In the genomic region with DNA sequence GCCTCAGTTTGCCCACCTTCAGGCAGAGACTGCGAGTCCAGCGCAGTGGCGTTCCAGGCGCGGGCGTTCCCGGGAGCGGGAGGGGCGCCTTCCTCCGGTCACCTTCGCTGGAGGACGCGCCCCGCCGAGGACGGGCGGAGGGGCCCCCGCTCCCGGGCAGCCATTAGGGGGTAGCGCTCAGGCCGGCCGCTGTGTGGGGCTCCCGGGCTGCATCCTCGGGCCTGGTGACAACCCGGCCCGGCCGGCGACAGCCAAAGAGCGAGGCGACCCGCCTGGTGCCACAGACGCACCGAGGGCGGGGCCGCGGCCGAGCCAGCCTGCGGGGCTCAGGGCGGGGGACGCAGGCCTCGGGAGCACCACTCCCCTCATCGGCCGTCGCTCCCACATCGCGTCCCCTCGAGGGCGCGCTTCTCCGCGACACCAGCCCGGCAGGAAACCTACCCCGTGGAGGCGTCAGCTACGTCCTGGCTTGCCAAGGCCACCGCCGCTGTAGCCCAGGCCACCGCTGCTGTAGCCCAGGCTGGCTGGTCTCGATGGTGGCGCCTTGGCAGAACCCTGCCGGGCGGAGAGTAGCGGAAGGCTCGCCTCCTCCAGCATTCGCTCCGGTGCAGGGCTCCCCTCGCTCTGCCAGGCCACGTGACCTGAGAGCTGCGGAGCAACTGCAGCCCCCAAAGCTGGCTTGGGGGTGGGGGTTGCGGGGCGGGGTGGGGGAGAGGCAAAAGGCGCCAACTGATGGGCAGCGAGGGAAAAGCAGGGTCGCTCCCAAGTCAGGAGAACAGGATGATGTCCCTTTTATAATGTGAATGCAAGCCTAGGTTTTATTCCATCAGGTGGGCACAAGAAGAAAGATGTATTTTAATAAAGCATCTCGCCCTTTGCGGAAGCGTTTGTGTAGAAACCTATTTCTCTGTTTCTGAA, we compare ENCODE assay signal across 8 mouse cellular contexts. TPM values are rescaled to one million over a fixed set of nuclear protein-coding genes. Genes with fewer than 3 reads are reported as not detected.
DNase-seq lines count a peak whose midpoint lies in the region; ATAC-seq lines count a peak whose summit lies in the region.

TSS of gene Tmem246 (minus strand) at position 694 of the 918 bp plus-strand sequence.

- intact Hi-C loops in gastrocnemius, postnatal 14 days (cut with DNase I; ENCODE audit: low total_unique reads) = no loop called here

- peak; percentile 32 to 36 for DNase-seq in adrenal gland, postnatal 4 days (ENCODE audit: low spot score in 2 of 2)
- peak; percentile 86 for DNase-seq in embryo, embryonic 11 days
- peak; percentile 73 for DNase-seq in gastrocnemius, postnatal 14 days
- DNase-seq in induced T-regulatory cell, adult 2 months (ENCODE audit: low read depth) = peak; percentile 2
- DNase-seq in left cerebral cortex, adult 9 months (ENCODE audit: low spot score in 2 of 2) = peak; percentile 38 to 63
- peak; percentile 79 for DNase-seq in right cerebral cortex, postnatal 25 days

- peak; percentile 56 for ATAC-seq in megakaryocyte, adult 5-6 weeks (ENCODE audit: poor library complexity, severe bottlenecking)
- no peak for ATAC-seq in activated CD4-positive, CD25-positive, alpha-beta regulatory T cell, adult 4 months

RNA-seq across cellular contexts. Expression of gene Tmem246, which starts in this region (rescaled TPM):
- 10 to 100 TPM; 13.8 to 14.0 TPM for total RNA-seq in adrenal gland, postnatal 4 days (2021)
- total RNA-seq in gastrocnemius, postnatal 14 days (2021) = 10 to 100 TPM; 34.9 to 35.5 TPM
- total RNA-seq in megakaryocyte, adult 5-6 weeks (2015) = not detected in 2 replicates
- not detected in 2 replicates for total RNA-seq in megakaryocyte, adult 5-6 weeks (2017)
- not detected for polyA plus RNA-seq in activated CD4-positive, CD25-positive, alpha-beta regulatory T cell, adult 4 months (2017; shearing (Covaris generic))

Comparison
In these comparisons a context has a peak if more than half of its experiments do, and no peak if none do; other contexts are left out.
1. RNA of gene Tmem246 (total RNA-seq): 34.9 to 35.5 TPM in gastrocnemius, postnatal 14 days and 13.8 to 14.0 TPM in adrenal gland, postnatal 4 days; not detected in megakaryocyte, adult 5-6 weeks; every median in the first group is over 10 times any median in the second.
2. Peak in ATAC-seq in megakaryocyte, adult 5-6 weeks; RNA of the gene not detected or under 1 TPM.
3. DNase-seq: peak in every context shown above with its lines; median percentile 86 in embryo, embryonic 11 days; 79 in right cerebral cortex, postnatal 25 days; 73 in gastrocnemius, postnatal 14 days; 50 in left cerebral cortex, adult 9 months; 34 in adrenal gland, postnatal 4 days; 2 in induced T-regulatory cell, adult 2 months.